Mouse (Mus musculus) MEL (cell line): Measurements from ENCODE around the gene Ubac2.

ENCODE experiments used
- BHLHE40 ChIP-seq: IDR thresholded peaks from 2 replicates; pipeline ENCODE4 v1.6.1; 2012; ENCODE audit warnings: low read depth, mild to moderate bottlenecking, inconsistent platforms, low read length, improper control_type of control experiment, borderline replicate concordance
- CTCF ChIP-seq, 3 experiments: IDR thresholded peaks in 2 of 3; conservative IDR thresholded peaks in 1 of 3; 2 replicates each; pipeline ENCODE4 v1.5.1; 2011 to 2012; ENCODE audit warnings: low read length in 3 of 3, low read depth in 2 of 3, mild to moderate bottlenecking in 2 of 3, improper control_type of control experiment in 1 of 3, inconsistent platforms in 1 of 3, mixed read lengths in 1 of 3, moderate library complexity in 1 of 3; ENCODE audit not compliant: control insufficient read depth in 1 of 3, insufficient read depth in 1 of 3, poor library complexity in 1 of 3, severe bottlenecking in 1 of 3
- EP300 ChIP-seq, 2 experiments: IDR thresholded peaks; 2 replicates each; pipeline ENCODE4 v1.6.1; 2011; ENCODE audit warnings: improper control_type of control experiment in 2 of 2, low read length in 2 of 2, low read depth in 1 of 2, mild to moderate bottlenecking in 1 of 2
- KAT2A ChIP-seq: conservative IDR thresholded peaks from 2 replicates; pipeline ENCODE4 v1.6.1; 2012; ENCODE audit warnings: low read depth, low read length, improper control_type of control experiment, inconsistent platforms
- MAFK ChIP-seq: IDR thresholded peaks from 2 replicates; pipeline ENCODE4 v1.6.1; 2011; ENCODE audit warnings: low read depth, mild to moderate bottlenecking, low read length, improper control_type of control experiment, borderline replicate concordance
- POLR2A ChIP-seq, 2 experiments: IDR thresholded peaks; 2 replicates each; pipeline ENCODE4 v1.6.1; 2011 to 2012; ENCODE audit warnings: low read length in 2 of 2, mild to moderate bottlenecking in 2 of 2, control low read depth in 1 of 2, improper control_type of control experiment in 1 of 2, low read depth in 1 of 2, moderate library complexity in 1 of 2; ENCODE audit not compliant: control insufficient read depth in 1 of 2, insufficient read depth in 1 of 2, poor library complexity in 1 of 2
- ZKSCAN1 ChIP-seq: IDR thresholded peaks from 2 replicates; pipeline ENCODE4 v1.6.1; 2012; ENCODE audit warnings: low read depth, mild to moderate bottlenecking, inconsistent platforms, low read length, improper control_type of control experiment, moderate library complexity

DNA sequence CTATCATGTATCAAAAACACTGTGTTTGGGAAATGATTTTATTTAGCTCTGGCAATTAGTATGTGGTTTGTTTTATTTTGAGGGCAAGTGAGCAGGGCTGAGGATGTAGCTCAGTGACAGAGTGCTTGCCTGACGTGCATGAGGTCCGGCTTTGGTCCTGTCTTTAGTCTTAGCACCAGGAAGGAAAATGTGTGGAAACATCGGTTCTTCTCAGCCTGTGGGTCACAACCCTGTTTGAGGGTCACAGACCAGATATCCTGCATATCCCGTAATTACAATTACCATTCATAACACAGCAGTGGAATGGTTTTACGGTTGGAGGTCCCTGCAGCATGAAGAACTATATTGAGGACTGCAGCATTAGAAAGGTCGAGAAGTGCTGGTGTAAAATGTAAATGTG lies 107.6 kb downstream of the Ubac2 start:
- TF ChIP-seq MAFK (no peak), KAT2A (no peak), BHLHE40 (no peak), EP300 (IDR thresholded peaks at IDR 0.05; ENCODE audit: low read depth in 1 of 2, low read length in 2 of 2) (no peak), POLR2A (IDR thresholded peaks at IDR 0.05; ENCODE audit: control insufficient read depth in 1 of 2, insufficient read depth in 1 of 2, low read depth in 1 of 2, low read length in 2 of 2, poor library complexity in 1 of 2) (no peak), ZKSCAN1 (no peak), CTCF (IDR thresholded peaks at IDR 0.05 in 2 of 3, conservative IDR thresholded peaks at IDR 0.05 in 1 of 3; ENCODE audit: control insufficient read depth in 1 of 3, insufficient read depth in 1 of 3, low read depth in 2 of 3, low read length in 3 of 3, poor library complexity in 1 of 3, severe bottlenecking in 1 of 3) (no peak)
